Mouse (Mus musculus) thymus, postnatal 4 days (tissue): Measurements from ENCODE around the gene Hgfac.

ENCODE experiments used
- DNase-seq: peaks from one replicate; pipeline ENCODE4 v3.0.0; 2021

Gene Hgfac

GRCm38 (mm10) chr5:35042431-35043109 is 1.3 kb downstream of the Hgfac start:
- DNase-seq = peak; percentile 73

- DNase-seq = peak; percentile 82
Observed at GRCm38 (mm10) chr5:35043110-35043451, 1.8 kb downstream of the Hgfac start.

GRCm38 (mm10) chr5:35050541-35050940 is 9.2 kb downstream of the Hgfac start:
- DNase-seq = no peak

- DNase-seq = peak; percentile 27
Observed at GRCm38 (mm10) chr5:35054628-35055027, 13.3 kb downstream of the Hgfac start.

GRCm38 (mm10) chr5:35055076-35055475 is 13.8 kb downstream of the Hgfac start:
- DNase-seq = no peak

- peak; percentile 76 for DNase-seq
Observed at GRCm38 (mm10) chr5:35056604-35057432, 15.5 kb downstream of the Hgfac start, which contains the start of gene Dok7. Gene Dok7, plus strand, starts transcription at chr5:35056766.

GRCm38 (mm10) chr5:35057582-35057981 is 16.3 kb downstream of the Hgfac start:
- DNase-seq = no peak

GRCm38 (mm10) chr5:35058216-35058615 is 16.9 kb downstream of the Hgfac start:
- no peak for DNase-seq

GRCm38 (mm10) chr5:35060098-35060497 is 18.8 kb downstream of the Hgfac start:
- DNase-seq = no peak

GRCm38 (mm10) chr5:35069841-35070240 is 28.5 kb downstream of the Hgfac start:
- no peak for DNase-seq

GRCm38 (mm10) chr5:35070314-35070713 is 29.0 kb downstream of the Hgfac start:
- no peak for DNase-seq

GRCm38 (mm10) chr5:35070953-35071352 is 29.6 kb downstream of the Hgfac start:
- no peak for DNase-seq

GRCm38 (mm10) chr5:35071855-35072254 is 30.5 kb downstream of the Hgfac start:
- no peak for DNase-seq

- no peak for DNase-seq
Observed at GRCm38 (mm10) chr5:35073235-35073634, 31.9 kb downstream of the Hgfac start.

- no peak for DNase-seq
Observed at GRCm38 (mm10) chr5:35073992-35074391, 32.7 kb downstream of the Hgfac start.

GRCm38 (mm10) chr5:35076369-35076768 is 35.1 kb downstream of the Hgfac start:
- DNase-seq = no peak

- no peak for DNase-seq
Observed at GRCm38 (mm10) chr5:35079101-35079500, 37.8 kb downstream of the Hgfac start.

- no peak for DNase-seq
Observed at GRCm38 (mm10) chr5:35084913-35085312, 43.6 kb downstream of the Hgfac start.

- peak; percentile 83 for DNase-seq
Observed at GRCm38 (mm10) chr5:35088785-35089613, 47.7 kb downstream of the Hgfac start.

GRCm38 (mm10) chr5:35089614-35089963 is 48.3 kb downstream of the Hgfac start:
- no peak for DNase-seq

- DNase-seq = no peak
Observed at GRCm38 (mm10) chr5:35091636-35092035, 50.3 kb downstream of the Hgfac start.
